Mouse (Mus musculus) gastrocnemius, postnatal 4 days (tissue): ENCODE data around the gene Olfr1034. TPM values are rescaled to one million over a fixed set of nuclear protein-coding genes. Genes with fewer than 3 reads are reported as not detected.
"Not testable (repeated sequence)": the region's sequence is repeated elsewhere in the genome, so short reads cannot be mapped to it uniquely, and the experiment has no call there.

Experiments used
- DNase-seq, 2 experiments: peaks; one replicate each; pipeline ENCODE4 v3.0.0; 2021 to 2022; ENCODE audit warnings: low spot score in 2 of 2, mixed read lengths in 2 of 2
- long read RNA-seq, 2 experiments: library from polyadenylated mRNA; stranded (forward); transcript quantifications; one replicate each; pipeline ENCODE4 v2.0.0; 2021
- total RNA-seq, 2 experiments: library from RNA; stranded (reverse); gene quantifications; 2 replicates each; pipeline ENCODE4 v1.2.3; 2021

Olfr1034 gene
- not detected for total RNA-seq
- long read RNA-seq, experiment 1 = 0 reads
- long read RNA-seq, experiment 2 = 0 reads

DNA sequence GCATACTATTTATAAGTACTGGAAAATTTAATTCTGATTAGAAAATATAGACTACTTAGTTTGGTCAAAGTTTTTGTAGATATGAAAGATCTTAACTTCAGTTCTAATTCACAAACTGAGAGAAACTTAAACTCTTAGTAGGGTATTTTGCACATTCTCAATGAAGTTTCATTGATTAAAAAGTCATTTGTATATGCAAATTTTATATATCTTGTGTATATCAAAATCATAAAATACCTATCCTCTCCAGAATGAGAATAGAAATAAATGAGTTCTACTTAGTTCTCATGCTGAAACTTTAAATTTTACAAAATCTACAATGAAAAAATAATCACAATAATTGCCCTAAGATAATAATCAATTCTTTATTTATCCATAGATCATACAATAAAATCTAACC lies at the start of gene Olfr1034:
Olfr1034 (plus strand) TSS at position 301 of the 400 bp plus-strand sequence.
- no peak for DNase-seq

DNA sequence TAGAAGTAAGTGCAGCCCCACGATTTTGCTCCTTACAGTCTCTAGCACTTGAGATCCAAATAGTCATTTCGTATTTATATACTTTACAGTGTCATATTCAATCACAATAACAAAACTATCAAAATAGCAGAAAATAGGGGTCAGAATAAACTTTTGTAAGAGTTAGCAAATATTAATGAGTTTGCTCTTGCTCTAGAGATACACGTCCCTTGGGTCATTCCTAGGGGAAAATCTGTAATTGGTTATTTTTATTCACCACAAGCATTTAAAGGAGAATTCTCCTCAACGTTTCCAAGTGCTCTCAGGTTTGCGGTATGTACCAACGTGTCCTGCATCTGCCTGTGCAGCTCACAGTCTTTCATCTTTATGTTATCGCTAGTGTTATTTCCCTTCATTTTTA lies 40.4 kb upstream of the Olfr1034 start, which contains the start of gene Olfr1032:
Olfr1032 (plus strand) TSS at position 301 of the 400 bp plus-strand sequence.
- no peak for DNase-seq

DNA sequence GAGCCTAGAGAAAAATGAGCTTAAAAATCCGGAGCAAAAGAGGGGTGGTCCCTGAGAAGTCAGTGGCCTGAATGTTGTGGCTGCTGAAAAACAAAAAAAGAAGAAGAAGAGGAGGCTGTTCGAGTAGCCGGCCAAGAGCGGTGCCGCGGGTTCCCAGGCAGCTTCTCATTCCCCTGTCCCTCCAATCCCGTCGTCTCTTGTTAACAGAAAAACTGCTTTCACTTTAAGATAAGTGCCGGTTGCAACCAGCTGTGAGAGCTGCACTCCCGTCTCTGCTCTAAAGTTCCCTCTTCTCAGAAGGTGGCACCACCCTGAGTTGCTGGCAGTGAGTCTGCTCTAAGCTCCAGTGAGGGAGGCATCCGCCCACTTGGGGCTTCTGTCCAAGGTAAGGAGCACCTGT lies 25.3 kb upstream of the Olfr1034 start, which contains the start of gene Olfr1033:
Olfr1033 (plus strand) TSS at position 228 of the 400 bp plus-strand sequence.
- DNase-seq = not testable (repeated sequence)

DNA sequence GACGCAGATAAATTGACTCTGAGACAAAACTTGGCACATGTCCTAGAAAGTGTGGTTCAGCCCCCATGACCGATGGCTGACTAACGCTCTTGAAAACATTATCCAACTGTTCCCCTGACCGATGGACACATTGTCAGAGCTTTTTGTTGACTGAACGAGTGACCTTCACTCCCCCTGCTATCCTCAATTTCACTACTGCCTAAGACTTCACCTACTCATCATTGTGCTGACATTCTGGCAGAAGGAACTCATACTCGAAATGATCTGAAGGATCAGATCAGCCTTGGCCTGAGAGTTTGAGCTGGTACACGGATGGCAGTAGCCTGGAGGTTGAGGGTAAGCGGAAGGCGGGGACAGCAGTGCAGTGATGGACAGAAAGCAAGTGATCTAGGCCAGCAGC lies 24.1 kb upstream of the Olfr1034 start:
- DNase-seq = not testable (repeated sequence)

DNA sequence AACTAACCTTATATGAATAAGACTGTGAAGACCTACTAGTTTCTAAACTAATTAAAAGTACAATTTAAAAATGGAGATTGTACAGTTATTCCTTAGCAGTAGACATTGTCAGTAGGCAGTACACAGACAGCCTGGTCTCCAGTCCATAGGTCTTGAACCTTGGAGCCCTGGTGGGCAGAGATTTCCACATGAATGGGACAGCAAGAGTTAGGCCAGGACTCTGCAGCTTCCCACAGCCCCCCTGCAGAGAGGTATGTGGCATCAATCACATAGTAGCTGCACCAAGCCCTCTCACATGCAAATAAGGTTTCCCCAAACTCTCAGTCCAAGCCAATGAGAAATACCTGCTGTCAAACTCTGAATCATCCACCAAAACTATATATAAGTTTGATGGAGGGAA lies 5.1 kb downstream of the Olfr1034 start:
- DNase-seq = not testable (repeated sequence)

DNA sequence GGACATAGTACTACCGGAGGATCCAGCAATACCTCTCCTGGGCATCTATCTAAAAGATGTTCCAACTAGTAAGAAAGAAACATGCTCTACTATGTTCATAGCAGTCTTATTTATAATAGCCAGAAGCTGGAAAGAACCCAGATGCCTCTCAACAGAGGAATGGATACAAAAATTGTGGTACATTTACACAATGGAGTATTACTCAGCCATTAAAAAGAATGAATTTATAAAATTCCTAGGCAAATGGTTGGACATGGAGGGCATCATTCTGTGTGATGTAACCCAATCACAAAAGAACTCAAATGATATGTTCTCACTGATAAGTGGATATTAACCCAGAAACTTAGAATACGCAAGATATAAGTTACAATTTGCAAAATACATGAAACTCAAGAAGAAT lies 18.1 kb downstream of the Olfr1034 start:
- not testable (repeated sequence) for DNase-seq

DNA sequence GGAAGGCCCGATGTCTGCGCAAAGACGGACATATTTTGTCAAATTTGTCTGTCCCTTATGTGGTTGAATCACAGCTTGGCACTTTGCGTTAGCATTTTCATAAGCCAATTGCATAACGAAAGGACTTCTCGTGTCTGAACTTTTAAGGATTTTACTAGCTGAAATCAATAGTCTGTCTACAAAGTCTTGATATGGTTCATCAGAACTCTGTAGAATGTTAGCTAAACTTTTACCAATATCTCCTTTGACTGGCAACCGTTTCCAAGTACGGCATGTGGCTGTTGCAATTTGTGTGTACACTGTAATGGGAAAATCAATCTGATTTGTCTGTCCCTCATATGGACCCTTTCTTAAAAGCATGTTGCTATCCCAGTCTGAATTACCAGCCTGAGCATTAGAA lies 24.5 kb downstream of the Olfr1034 start:
- DNase-seq = no peak

DNA sequence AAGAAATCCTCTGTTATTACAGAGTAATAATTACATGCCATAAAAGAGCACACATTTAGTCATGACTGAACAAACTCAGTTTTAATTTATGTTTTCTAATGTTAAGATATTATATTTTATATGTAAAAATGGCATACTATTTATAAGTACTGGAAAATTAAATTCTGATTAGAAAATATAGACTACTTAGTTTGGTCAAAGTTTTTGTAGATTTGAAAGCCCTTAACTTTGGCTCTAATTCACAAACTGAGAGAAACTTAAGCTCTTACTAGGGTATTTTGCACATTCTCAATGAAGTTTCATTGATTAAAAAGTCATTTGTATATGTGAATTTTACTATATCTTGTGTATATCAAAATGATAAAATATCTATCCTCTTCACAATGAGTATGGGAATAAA lies 28.0 kb downstream of the Olfr1034 start, which contains the start of gene Olfr1036:
Olfr1036 (plus strand) TSS at position 301 of the 400 bp plus-strand sequence.
- DNase-seq = not testable (repeated sequence)

DNA sequence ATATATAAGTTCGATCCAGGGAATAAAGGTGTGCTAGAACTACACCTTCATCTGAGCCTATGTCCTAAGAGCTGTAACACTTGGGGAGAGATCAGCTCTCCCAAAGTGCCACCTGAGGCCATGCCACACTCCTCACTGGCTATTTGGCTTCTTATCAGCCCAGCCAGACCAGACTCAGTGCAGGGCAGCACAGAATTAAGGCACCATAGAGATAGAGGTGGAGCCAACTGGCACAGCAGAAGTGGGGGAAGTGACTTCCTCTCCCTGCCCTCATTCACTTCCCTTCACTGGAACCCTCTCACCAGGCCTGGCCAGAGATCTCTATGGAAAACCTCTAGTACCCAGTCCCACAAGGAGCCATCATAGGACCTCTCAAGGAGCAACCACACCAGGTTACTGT lies 34.8 kb downstream of the Olfr1034 start:
- DNase-seq = not testable (repeated sequence)

DNA sequence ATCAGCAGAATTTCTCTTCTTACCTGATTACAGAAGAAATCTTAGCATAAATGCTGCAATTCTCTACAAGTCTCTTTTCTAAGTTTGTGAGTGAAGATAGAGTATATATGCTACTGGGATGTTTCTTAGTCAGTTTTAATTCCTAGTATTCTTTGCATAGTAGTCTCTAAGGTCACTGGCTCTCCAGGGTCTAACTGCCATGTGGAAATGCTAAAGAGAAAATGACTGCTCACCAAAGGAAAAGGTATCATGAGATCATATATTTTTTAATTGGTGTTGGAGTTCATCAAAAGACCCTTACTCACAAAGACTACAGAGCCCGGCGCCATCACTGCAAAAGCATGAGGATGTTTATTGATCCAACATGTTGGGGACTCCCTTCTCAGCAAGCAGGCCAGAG lies 41.6 kb downstream of the Olfr1034 start, which contains the start of gene Olfr1037:
Olfr1037 (minus strand) TSS at position 101 of the 400 bp plus-strand sequence.
- no peak for DNase-seq

Other genes starting within 250 kb of the Olfr1034 start
- not detected for gene Olfr1016, start 243.3 kb upstream of the Olfr1034 start, total RNA-seq
- gene Olfr1018, start 227.4 kb upstream of the Olfr1034 start, total RNA-seq = not detected
- not detected for gene Olfr1019, start 200.4 kb upstream of the Olfr1034 start, total RNA-seq
- gene Olfr1020, start 198.8 kb upstream of the Olfr1034 start, total RNA-seq = not detected
- not detected for gene Olfr1022, start 177.3 kb upstream of the Olfr1034 start, total RNA-seq
- not detected for gene Olfr1023, start 160.2 kb upstream of the Olfr1034 start, total RNA-seq
- gene Olfr1024, start 140.8 kb upstream of the Olfr1034 start, total RNA-seq = not detected
- gene Olfr1025-ps1, start 130.7 kb upstream of the Olfr1034 start, total RNA-seq = not detected
- gene Olfr1026, start 124.3 kb upstream of the Olfr1034 start, total RNA-seq = not detected
- not detected for gene Olfr1028, start 95.4 kb upstream of the Olfr1034 start, total RNA-seq
- gene Olfr1029, start 72.0 kb upstream of the Olfr1034 start, total RNA-seq = not detected
- gene Olfr1030, start 66.6 kb upstream of the Olfr1034 start, total RNA-seq = not detected
- not detected for gene Olfr1031, start 55.6 kb upstream of the Olfr1034 start, total RNA-seq
- not detected for gene Olfr1032, start 40.3 kb upstream of the Olfr1034 start, total RNA-seq
- under 1 TPM; 0.08 to 0.10 TPM for gene Olfr1033, start 25.2 kb upstream of the Olfr1034 start, total RNA-seq
- gene Olfr1036, start 28.1 kb downstream of the Olfr1034 start, total RNA-seq = not detected
- not detected for gene Olfr1037, start 41.5 kb downstream of the Olfr1034 start, total RNA-seq
- not detected for gene Olfr1039, start 90.1 kb downstream of the Olfr1034 start, total RNA-seq
- gene Olfr1040, start 100.9 kb downstream of the Olfr1034 start, total RNA-seq = not detected
- gene Olfr1042, start 116.0 kb downstream of the Olfr1034 start, total RNA-seq = not detected
- gene Olfr1043, start 121.7 kb downstream of the Olfr1034 start, total RNA-seq = not detected
- gene Olfr1044, start 132.0 kb downstream of the Olfr1034 start, total RNA-seq = not detected
- gene Olfr52, start 139.8 kb downstream of the Olfr1034 start, total RNA-seq = not detected
- not detected for gene Olfr1045, start 157.1 kb downstream of the Olfr1034 start, total RNA-seq
- gene Olfr1046, start 173.5 kb downstream of the Olfr1034 start, total RNA-seq = not detected
- gene Olfr1047, start 185.5 kb downstream of the Olfr1034 start, total RNA-seq = not detected
- not detected for gene Olfr1048, start 194.4 kb downstream of the Olfr1034 start, total RNA-seq
- gene Olfr1049, start 212.5 kb downstream of the Olfr1034 start, total RNA-seq = not detected
- gene Olfr1051, start 233.2 kb downstream of the Olfr1034 start, total RNA-seq = not detected
- gene Olfr1052, start 246.6 kb downstream of the Olfr1034 start, total RNA-seq = not detected